Mouse (Mus musculus): ENCODE measurements around the gene Il15.

GRCm38 (mm10) chr8:82382316-82382715 lies 20.7 kb downstream of the Il15 start:
- TF ChIP-seq CTCF (IDR thresholded peaks at IDR 0.05; ENCODE audit: low read depth) (no peak), EP300 (IDR thresholded peaks at IDR 0.05; ENCODE audit: low read depth) (no peak)

All from liver, embryonic 14.5 days (tissue).